Mouse (Mus musculus): ENCODE measurements around the gene Lrsam1. TPM values are rescaled to one million over a fixed set of nuclear protein-coding genes. Genes with fewer than 3 reads are reported as not detected.

Gene Lrsam1
- total and polyA plus RNA-seq, 2 experiments from 2014 or later, result 5.4 to 12.0 TPM

DNA sequence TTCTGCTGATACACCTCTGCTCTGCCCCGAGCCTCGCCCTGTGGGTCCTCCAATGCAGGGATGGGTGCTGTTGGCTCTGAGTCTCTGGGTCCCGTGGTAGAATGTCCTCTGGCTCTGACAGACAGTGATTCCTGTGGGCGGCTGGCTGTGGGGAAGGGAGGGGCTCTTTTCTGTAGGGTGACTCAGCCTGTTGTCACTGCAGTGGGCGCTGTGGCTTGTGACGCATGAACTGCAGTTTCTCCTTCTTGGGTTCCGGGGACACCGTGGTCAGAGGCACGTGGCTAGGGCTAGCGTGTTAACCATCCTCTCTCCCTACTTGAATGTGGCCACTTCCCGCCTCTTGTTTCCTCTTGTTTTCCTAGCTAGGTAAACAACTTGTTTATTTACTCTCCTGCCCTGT lies 43.9 kb downstream of the Lrsam1 start:
- DNase-seq (ENCODE audit: low spot score), result no peak
- ATAC-seq (ENCODE audit: insufficient read depth, low read depth), result no peak
- H3K9me3 ChIP-seq (replicated peaks; ENCODE audit: control insufficient read depth, low read length), result no peaks in the 10 kb centered on the region
- H3K36me3 ChIP-seq (replicated peaks; ENCODE audit: control insufficient read depth, insufficient read depth, low read length), result peaks cover 48% of the 10 kb centered on the region
- no peak overlapping the region; the same call in 1 of the 2 replicates for H3K27ac ChIP-seq (ENCODE audit: low read depth)
- peaks cover 14% of the 10 kb centered on the region for H3K4me1 ChIP-seq (ENCODE audit: control insufficient read depth, insufficient read depth)
- TF ChIP-seq CTCF (IDR thresholded peaks at IDR 0.05; ENCODE audit: low read depth) (no peak), EP300 (IDR thresholded peaks at IDR 0.05; ENCODE audit: low read depth) (no peak)
- no peak overlapping the region for H3K4me3 ChIP-seq (ENCODE audit: low read depth, low read length)
- WGBS, result 80% methylated on average over 11 of the region's 11 CpGs
- no peak overlapping the region for H3K4me2 ChIP-seq (ENCODE audit: low read depth, low read length)
- H3K27me3 ChIP-seq (ENCODE audit: control insufficient read depth, insufficient read depth, low read length), result no peaks in the 10 kb centered on the region
- H3K9ac ChIP-seq (replicated peaks; ENCODE audit: low read depth, low read length), result no peak overlapping the region

DNA sequence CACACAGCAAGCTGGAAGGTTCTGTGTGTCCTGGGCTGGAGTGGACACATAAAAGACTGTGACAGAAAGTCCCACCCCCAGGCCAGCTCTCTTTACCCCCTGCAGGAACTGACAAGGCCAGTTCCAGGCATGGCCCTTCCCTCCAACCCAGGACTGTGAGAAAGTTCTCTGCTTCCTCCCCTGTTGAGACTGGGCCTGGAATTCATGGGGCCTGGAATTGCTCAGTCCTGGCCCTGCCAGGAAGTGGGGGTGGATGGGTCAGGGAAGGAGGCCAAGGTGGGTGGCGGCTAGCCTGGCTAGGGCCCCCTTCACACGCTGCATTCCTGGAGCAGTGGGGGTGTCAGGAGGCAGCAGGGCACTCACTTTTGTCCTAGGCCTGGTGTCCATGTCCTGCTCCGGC lies 46.5 kb downstream of the Lrsam1 start:
- no peak for TF ChIP-seq CTCF (IDR thresholded peaks at IDR 0.05; ENCODE audit: low read depth)
- TF ChIP-seq EP300 (IDR thresholded peaks at IDR 0.05; ENCODE audit: low read depth), result 0 out of 2 replicates have a peak, but pooled peaks have one; percentile 44
- ATAC-seq (ENCODE audit: insufficient read depth, low read depth), result peak; percentile 92
- H3K9me3 ChIP-seq (replicated peaks; ENCODE audit: control insufficient read depth, low read length), result no peaks in the 10 kb centered on the region
- no peak overlapping the region for H3K4me3 ChIP-seq (ENCODE audit: low read depth, low read length)
- 3% methylated on average over 3 of the region's 3 CpGs for WGBS
- peaks cover 44% of the 10 kb centered on the region for H3K36me3 ChIP-seq (replicated peaks; ENCODE audit: control insufficient read depth, insufficient read depth, low read length)
- DNase-seq (ENCODE audit: low spot score), result peak; percentile 92
- H3K27ac ChIP-seq (ENCODE audit: low read depth), result peak overlapping the region; percentile 92
- no peaks in the 10 kb centered on the region for H3K27me3 ChIP-seq (ENCODE audit: control insufficient read depth, insufficient read depth, low read length)
- H3K4me1 ChIP-seq (ENCODE audit: control insufficient read depth, insufficient read depth), result peaks cover 14% of the 10 kb centered on the region
- H3K4me2 ChIP-seq (ENCODE audit: low read depth, low read length), result no peak overlapping the region
- H3K9ac ChIP-seq (replicated peaks; ENCODE audit: low read depth, low read length), result peak overlapping the region; percentile 61

DNA sequence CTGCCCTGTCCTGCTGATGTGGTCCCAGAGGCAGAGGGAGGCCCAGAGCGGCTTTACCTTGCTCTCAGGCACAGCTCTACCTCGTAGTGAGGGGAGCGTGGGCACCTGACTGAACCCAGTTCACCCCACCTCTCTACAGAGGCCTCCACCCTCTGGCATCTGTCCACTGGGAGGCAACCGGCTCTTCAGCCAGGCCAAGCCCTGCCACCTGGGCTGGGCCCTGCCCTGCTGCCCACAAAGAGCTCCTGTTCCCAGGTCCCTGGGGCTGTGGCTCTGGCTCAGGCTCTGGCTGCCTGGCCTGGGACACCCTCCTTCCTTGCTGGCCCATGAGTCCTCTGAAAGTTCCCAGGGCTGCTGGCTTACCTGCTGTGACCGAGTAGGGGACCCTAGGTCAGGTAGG lies 47.1 kb downstream of the Lrsam1 start:
- Histone ChIP-seq H3K27ac (ENCODE audit: low read depth) (peak overlapping the region; percentile 92), H3K27me3 (ENCODE audit: control insufficient read depth, insufficient read depth, low read length) (no peaks in the 10 kb centered on the region), H3K4me1 (ENCODE audit: control insufficient read depth, insufficient read depth) (peaks cover 14% of the 10 kb centered on the region), H3K9me3 (replicated peaks; ENCODE audit: control insufficient read depth, low read length) (no peaks in the 10 kb centered on the region), H3K36me3 (replicated peaks; ENCODE audit: control insufficient read depth, insufficient read depth, low read length) (peaks cover 39% of the 10 kb centered on the region), H3K9ac (replicated peaks; ENCODE audit: low read depth, low read length) (peak overlapping the region; percentile 61), H3K4me2 (ENCODE audit: low read depth, low read length) (no peak overlapping the region), H3K4me3 (ENCODE audit: low read depth, low read length) (no peak overlapping the region)
- no peak for TF ChIP-seq CTCF (IDR thresholded peaks at IDR 0.05; ENCODE audit: low read depth)
- TF ChIP-seq EP300 (IDR thresholded peaks at IDR 0.05; ENCODE audit: low read depth), result no peak
- 46% methylated on average over 5 of the region's 5 CpGs for WGBS
- ATAC-seq (ENCODE audit: insufficient read depth, low read depth) (peak; percentile 10), DNase-seq (ENCODE audit: low spot score) (peak; percentile 28)

DNA sequence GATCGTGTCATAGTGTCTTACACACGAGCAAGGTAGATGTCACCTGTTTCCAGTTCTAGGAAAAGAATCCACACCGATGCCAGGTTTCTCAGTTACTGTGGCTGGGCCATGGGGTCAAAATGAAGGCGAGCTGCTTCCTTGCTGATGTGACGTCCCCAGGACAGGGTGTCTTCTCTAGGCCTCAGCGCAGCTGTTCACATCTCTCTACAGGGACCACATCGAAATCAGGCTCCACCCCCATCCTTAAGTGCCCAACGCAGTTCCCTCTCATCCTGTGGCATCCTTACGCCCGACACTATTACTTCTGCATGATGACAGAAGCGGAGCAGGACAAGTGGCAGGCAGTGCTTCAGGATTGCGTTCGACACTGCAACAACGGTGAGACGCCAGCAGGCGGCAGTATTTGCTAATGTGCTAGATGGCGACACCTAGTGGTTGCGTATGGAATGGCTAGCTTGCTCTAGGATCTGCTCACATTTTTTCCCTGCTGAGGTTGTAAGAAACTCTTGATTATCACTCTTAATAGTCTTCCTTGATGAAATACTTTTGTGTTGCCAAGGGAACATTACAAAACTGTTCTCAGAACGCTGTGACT lies 49.1 kb downstream of the Lrsam1 start:
- WGBS, result 28% methylated on average over 19 of the region's 19 CpGs
- peaks cover 36% of the 10 kb centered on the region for H3K36me3 ChIP-seq (replicated peaks; ENCODE audit: control insufficient read depth, insufficient read depth, low read length)
- H3K27ac ChIP-seq (ENCODE audit: low read depth), result no peak overlapping the region
- H3K9ac ChIP-seq (replicated peaks; ENCODE audit: low read depth, low read length), result no peak overlapping the region
- ATAC-seq (ENCODE audit: insufficient read depth, low read depth), result no peak
- no peak overlapping the region for H3K4me3 ChIP-seq (ENCODE audit: low read depth, low read length)
- no peaks in the 10 kb centered on the region for H3K9me3 ChIP-seq (replicated peaks; ENCODE audit: control insufficient read depth, low read length)
- TF ChIP-seq CTCF (IDR thresholded peaks at IDR 0.05; ENCODE audit: low read depth) (peak; percentile 100), EP300 (IDR thresholded peaks at IDR 0.05; ENCODE audit: low read depth) (no peak)
- no peak overlapping the region for H3K4me2 ChIP-seq (ENCODE audit: low read depth, low read length)
- no peaks in the 10 kb centered on the region for H3K27me3 ChIP-seq (ENCODE audit: control insufficient read depth, insufficient read depth, low read length)
- peaks cover 31% of the 10 kb centered on the region for H3K4me1 ChIP-seq (ENCODE audit: control insufficient read depth, insufficient read depth)
- DNase-seq (ENCODE audit: low spot score), result peak; percentile 89

DNA sequence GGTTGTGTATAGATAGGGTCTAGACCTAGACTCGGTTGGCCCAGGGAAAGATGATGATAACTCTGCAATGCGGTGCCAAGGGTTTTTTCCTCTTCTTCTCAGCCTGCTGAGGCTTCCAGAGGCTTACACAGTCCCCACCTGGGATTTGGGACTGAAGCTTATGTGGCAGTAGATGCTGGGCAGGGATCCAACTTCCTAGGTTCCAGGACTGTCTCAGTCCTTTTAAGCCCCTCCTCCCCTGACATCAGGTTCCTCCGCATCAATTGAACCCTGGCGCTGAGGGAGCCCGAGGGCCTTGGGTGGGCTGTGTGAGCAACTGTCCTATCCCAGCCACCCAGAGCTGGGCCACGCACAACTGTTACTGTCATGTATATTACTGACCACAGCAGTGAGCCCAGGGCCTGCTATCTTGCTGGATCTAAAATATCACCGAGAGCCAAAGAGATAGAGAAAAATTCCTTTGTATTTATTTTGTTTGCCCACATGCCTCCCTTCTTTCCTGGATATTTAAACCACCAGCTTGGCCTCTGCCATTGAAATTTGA lies 49.7 kb downstream of the Lrsam1 start:
- no peak overlapping the region for H3K4me2 ChIP-seq (ENCODE audit: low read depth, low read length)
- H3K27me3 ChIP-seq (ENCODE audit: control insufficient read depth, insufficient read depth, low read length), result no peaks in the 10 kb centered on the region
- H3K4me3 ChIP-seq (ENCODE audit: low read depth, low read length), result no peak overlapping the region
- no peak overlapping the region for H3K9ac ChIP-seq (replicated peaks; ENCODE audit: low read depth, low read length)
- no peaks in the 10 kb centered on the region for H3K9me3 ChIP-seq (replicated peaks; ENCODE audit: control insufficient read depth, low read length)
- TF ChIP-seq EP300 (IDR thresholded peaks at IDR 0.05; ENCODE audit: low read depth) (no peak), CTCF (IDR thresholded peaks at IDR 0.05; ENCODE audit: low read depth) (no peak)
- DNase-seq (ENCODE audit: low spot score) (no peak), ATAC-seq (ENCODE audit: insufficient read depth, low read depth) (no peak)
- H3K36me3 ChIP-seq (replicated peaks; ENCODE audit: control insufficient read depth, insufficient read depth, low read length), result peaks cover 36% of the 10 kb centered on the region
- peaks cover 37% of the 10 kb centered on the region for H3K4me1 ChIP-seq (ENCODE audit: control insufficient read depth, insufficient read depth)
- WGBS, result 64% methylated on average over 7 of the region's 7 CpGs
- H3K27ac ChIP-seq (ENCODE audit: low read depth), result no peak overlapping the region

DNA sequence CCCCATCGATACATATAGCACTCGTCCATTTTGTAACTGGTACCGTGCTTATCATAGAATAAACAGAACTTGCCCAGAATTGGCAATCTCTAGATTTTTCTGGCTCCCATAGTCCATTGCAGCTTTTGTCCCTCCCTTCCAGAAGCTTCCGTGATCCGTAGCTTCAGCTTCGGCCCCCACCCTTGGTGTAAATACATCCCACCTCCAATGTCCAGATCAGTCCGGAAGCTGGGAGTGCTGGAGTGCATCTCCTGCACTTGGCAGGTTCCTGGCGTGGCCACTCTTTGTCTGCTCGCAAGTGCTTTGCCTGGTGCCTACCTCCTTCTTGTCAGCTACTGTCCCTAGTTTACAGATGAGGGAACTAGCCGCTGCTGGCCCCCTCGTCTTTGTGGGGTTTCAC lies 52.6 kb downstream of the Lrsam1 start:
- Histone ChIP-seq H3K4me2 (ENCODE audit: low read depth, low read length) (peak overlapping the region; percentile 37), H3K9ac (replicated peaks; ENCODE audit: low read depth, low read length) (no peak overlapping the region), H3K4me3 (ENCODE audit: low read depth, low read length) (no peak overlapping the region), H3K4me1 (ENCODE audit: control insufficient read depth, insufficient read depth) (peaks cover 35% of the 10 kb centered on the region), H3K27ac (ENCODE audit: low read depth) (peak overlapping the region; percentile 92), H3K27me3 (ENCODE audit: control insufficient read depth, insufficient read depth, low read length) (no peaks in the 10 kb centered on the region), H3K36me3 (replicated peaks; ENCODE audit: control insufficient read depth, insufficient read depth, low read length) (peaks cover 34% of the 10 kb centered on the region), H3K9me3 (replicated peaks; ENCODE audit: control insufficient read depth, low read length) (no peaks in the 10 kb centered on the region)
- WGBS, result 7% methylated on average over 11 of the region's 11 CpGs
- DNase-seq (ENCODE audit: low spot score) (peak; percentile 74), ATAC-seq (ENCODE audit: insufficient read depth, low read depth) (peak; percentile 68)
- TF ChIP-seq CTCF (IDR thresholded peaks at IDR 0.05; ENCODE audit: low read depth) (no peak), EP300 (IDR thresholded peaks at IDR 0.05; ENCODE audit: low read depth) (no peak; the same call in 1 of the 2 replicates)

Measured in heart, postnatal 0 days (tissue).